Mouse (Mus musculus): Measurements from ENCODE around the gene Pnrc1. TPM values are rescaled to one million over a fixed set of nuclear protein-coding genes. Genes with fewer than 3 reads are reported as not detected.
A peak's percentile ranks its signal among the peaks of the same experiment; 100 is the strongest.

The Pnrc1 gene
- polyA plus RNA-seq, 1 experiment = 37.1 TPM

DNA sequence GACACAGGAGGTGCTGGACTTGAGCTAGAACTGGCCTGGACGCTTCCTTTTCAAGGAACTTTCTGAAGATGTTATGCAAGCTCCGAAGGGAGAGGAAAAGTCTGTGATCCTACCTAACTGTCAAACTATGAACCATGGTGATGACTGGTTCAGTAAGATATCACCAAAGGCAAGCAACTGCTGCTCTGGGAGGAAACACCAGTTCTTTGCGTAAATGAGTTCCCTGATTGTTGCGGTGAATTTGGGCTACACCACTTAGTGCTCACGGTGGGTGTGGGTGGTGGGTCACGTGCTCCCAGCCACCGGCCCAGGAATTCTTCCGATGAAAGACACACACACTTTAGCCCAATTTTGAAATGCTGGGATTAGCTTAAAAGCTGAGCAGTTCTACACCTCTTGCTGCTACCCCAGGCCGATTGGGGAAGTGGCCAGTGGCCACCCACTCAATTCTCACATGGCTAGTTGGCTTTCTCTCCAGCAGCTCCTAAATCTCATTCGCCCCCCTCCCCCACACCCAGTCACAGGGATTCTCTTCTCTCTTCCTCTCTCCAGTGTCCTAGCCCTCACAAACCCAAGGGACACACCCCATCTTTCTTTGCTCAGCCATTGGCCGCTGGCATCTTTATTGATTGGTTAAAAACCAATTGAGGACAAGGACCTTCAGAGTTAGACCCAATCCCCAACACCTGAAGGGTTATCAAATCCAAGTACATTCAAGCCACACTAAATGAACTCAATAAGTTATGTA is 24.8 kb downstream of the Pnrc1 start:
- no peaks in the 10 kb centered on the region for H3K27me3 ChIP-seq (ENCODE audit: control insufficient read depth, insufficient read depth, insufficient read length)

GRCm38 (mm10) chr4:33262897-33263296 is 27.1 kb downstream of the Pnrc1 start:
- no peak overlapping the region for H3K4me3 ChIP-seq
- no peak overlapping the region for H3K4me2 ChIP-seq (ENCODE audit: low read depth)
- TF ChIP-seq MAX (IDR thresholded peaks at IDR 0.05; ENCODE audit: low read depth) (no peak), CEBPB (IDR thresholded peaks at IDR 0.05; ENCODE audit: insufficient read depth, poor library complexity, severe bottlenecking) (no peak), E2F4 (IDR thresholded peaks at IDR 0.05; ENCODE audit: insufficient read depth) (no peak), REST (IDR thresholded peaks at IDR 0.05; ENCODE audit: insufficient read depth, insufficient read length) (no peak), SRF (IDR thresholded peaks at IDR 0.05; ENCODE audit: control insufficient read depth, insufficient read length, low read depth) (no peak)
- no peak overlapping the region for H3ac ChIP-seq (ENCODE audit: control insufficient read depth, insufficient read length)
- H3K36me3 ChIP-seq (ENCODE audit: control insufficient read depth, insufficient read depth) = no peaks in the 10 kb centered on the region
- H3K27me3 ChIP-seq (ENCODE audit: control insufficient read depth, insufficient read depth, insufficient read length) = no peaks in the 10 kb centered on the region
- H3K79me2 ChIP-seq (ENCODE audit: control insufficient read depth, insufficient read depth) = no peaks in the 10 kb centered on the region

More for the DNA sequence above, 24.8 kb downstream of the Pnrc1 start:
- TF ChIP-seq E2F4 (IDR thresholded peaks at IDR 0.05; ENCODE audit: insufficient read depth) = no peak
- TF ChIP-seq POLR2A (IDR thresholded peaks at IDR 0.05; ENCODE audit: insufficient read length, low read depth) = no peak
- TF ChIP-seq MYOG (IDR thresholded peaks at IDR 0.05; ENCODE audit: control insufficient read depth in 1 of 3, insufficient read depth in 1 of 3, insufficient read length in 2 of 3, low read depth in 2 of 3) = no peak
- Histone ChIP-seq H3ac (ENCODE audit: control insufficient read depth, insufficient read length) (no peak overlapping the region), H3K79me2 (ENCODE audit: control insufficient read depth, insufficient read depth) (no peaks in the 10 kb centered on the region), H3K4me3 (no peak overlapping the region), H3K4me2 (ENCODE audit: low read depth) (no peak overlapping the region), H3K36me3 (ENCODE audit: control insufficient read depth, insufficient read depth) (no peaks in the 10 kb centered on the region)

GRCm38 (mm10) chr4:33261311-33261753 is 28.6 kb downstream of the Pnrc1 start:
- TF ChIP-seq TCF12 (IDR thresholded peaks at IDR 0.05; ENCODE audit: insufficient read depth, poor library complexity, severe bottlenecking) (peak; percentile 75), MYOG (IDR thresholded peaks at IDR 0.05; ENCODE audit: control insufficient read depth in 1 of 3, insufficient read depth in 1 of 3, insufficient read length in 2 of 3, low read depth in 2 of 3) (peak; percentile 50 to 95 (median 70)), MAX (IDR thresholded peaks at IDR 0.05; ENCODE audit: low read depth) (no peak), POLR2A (IDR thresholded peaks at IDR 0.05; ENCODE audit: insufficient read length, low read depth) (peak; percentile 65), MYOD1 (IDR thresholded peaks at IDR 0.05; ENCODE audit: control insufficient read depth in 1 of 3, insufficient read length in 2 of 3, low read depth in 2 of 3) (peak; percentile 92 to 97 (median 95)), E2F4 (IDR thresholded peaks at IDR 0.05; ENCODE audit: insufficient read depth) (no peak), TCF3 (IDR thresholded peaks at IDR 0.05; ENCODE audit: insufficient read length, low read depth) (peak; percentile 72), SRF (IDR thresholded peaks at IDR 0.05; ENCODE audit: control insufficient read depth, insufficient read length, low read depth) (peak; percentile 32), POLR2AphosphoS2 (IDR thresholded peaks at IDR 0.05; ENCODE audit: insufficient read length, low read depth) (peak; percentile 53), USF1 (IDR thresholded peaks at IDR 0.05; ENCODE audit: low read depth) (peak; percentile 65), CEBPB (IDR thresholded peaks at IDR 0.05; ENCODE audit: insufficient read depth, poor library complexity, severe bottlenecking) (peak; percentile 99), REST (IDR thresholded peaks at IDR 0.05; ENCODE audit: insufficient read depth, insufficient read length) (no peak)
- Histone ChIP-seq H3K4me2 (ENCODE audit: low read depth) (peak overlapping the region; percentile 60), H3K27me3 (ENCODE audit: control insufficient read depth, insufficient read depth, insufficient read length) (no peaks in the 10 kb centered on the region), H3ac (ENCODE audit: control insufficient read depth, insufficient read length) (no peak overlapping the region), H3K4me3 (no peak overlapping the region), H3K36me3 (ENCODE audit: control insufficient read depth, insufficient read depth) (no peaks in the 10 kb centered on the region), H3K79me2 (ENCODE audit: control insufficient read depth, insufficient read depth) (no peaks in the 10 kb centered on the region)

DNA sequence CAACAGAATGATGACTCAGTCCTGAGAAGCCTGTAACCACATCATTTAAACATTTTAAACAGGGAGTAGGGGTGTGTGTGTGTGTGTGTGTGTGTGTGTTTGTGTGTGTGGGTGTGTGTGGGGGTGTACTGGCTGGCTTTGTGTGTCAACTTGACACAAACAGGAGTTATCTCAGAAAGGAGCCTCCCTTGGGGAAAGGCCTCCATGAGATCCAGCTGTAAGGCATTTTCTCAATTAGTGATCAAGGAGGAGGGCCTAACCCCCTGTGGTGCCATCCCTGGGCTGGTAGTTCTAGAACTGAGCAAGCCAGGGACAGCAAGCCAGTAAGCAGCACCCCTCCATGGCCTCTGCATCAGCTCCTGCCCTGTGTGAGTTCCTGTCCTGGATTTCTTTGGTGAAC is 29.7 kb downstream of the Pnrc1 start:
- H3ac ChIP-seq (ENCODE audit: control insufficient read depth, insufficient read length) = no peak overlapping the region
- no peak for TF ChIP-seq TCF12 (IDR thresholded peaks at IDR 0.05; ENCODE audit: insufficient read depth, poor library complexity, severe bottlenecking)
- TF ChIP-seq E2F4 (IDR thresholded peaks at IDR 0.05; ENCODE audit: insufficient read depth) = no peak
- no peak for TF ChIP-seq MYOG (IDR thresholded peaks at IDR 0.05; ENCODE audit: control insufficient read depth in 1 of 3, insufficient read depth in 1 of 3, insufficient read length in 2 of 3, low read depth in 2 of 3)
- no peak for TF ChIP-seq MAX (IDR thresholded peaks at IDR 0.05; ENCODE audit: low read depth)
- no peak for TF ChIP-seq TCF3 (IDR thresholded peaks at IDR 0.05; ENCODE audit: insufficient read length, low read depth)
- no peak for TF ChIP-seq POLR2A (IDR thresholded peaks at IDR 0.05; ENCODE audit: insufficient read length, low read depth)
- no peak for TF ChIP-seq REST (IDR thresholded peaks at IDR 0.05; ENCODE audit: insufficient read depth, insufficient read length)
- TF ChIP-seq USF1 (IDR thresholded peaks at IDR 0.05; ENCODE audit: low read depth) = no peak
- no peak for TF ChIP-seq CEBPB (IDR thresholded peaks at IDR 0.05; ENCODE audit: insufficient read depth, poor library complexity, severe bottlenecking)
- no peak for TF ChIP-seq SRF (IDR thresholded peaks at IDR 0.05; ENCODE audit: control insufficient read depth, insufficient read length, low read depth)
- TF ChIP-seq POLR2AphosphoS2 (IDR thresholded peaks at IDR 0.05; ENCODE audit: insufficient read length, low read depth) = no peak
- TF ChIP-seq MYOD1 (IDR thresholded peaks at IDR 0.05; ENCODE audit: control insufficient read depth in 1 of 3, insufficient read length in 2 of 3, low read depth in 2 of 3) = no peak
- H3K4me3 ChIP-seq = no peak overlapping the region
- H3K36me3 ChIP-seq (ENCODE audit: control insufficient read depth, insufficient read depth) = no peaks in the 10 kb centered on the region
- no peaks in the 10 kb centered on the region for H3K27me3 ChIP-seq (ENCODE audit: control insufficient read depth, insufficient read depth, insufficient read length)
- H3K4me2 ChIP-seq (ENCODE audit: low read depth) = peak overlapping the region; percentile 31
- H3K79me2 ChIP-seq (ENCODE audit: control insufficient read depth, insufficient read depth) = no peaks in the 10 kb centered on the region
